Mouse (Mus musculus): Measurements from ENCODE around the gene Filip1l. TPM values are rescaled to one million over a fixed set of nuclear protein-coding genes. Genes with fewer than 3 reads are reported as not detected.
"Not testable (repeated sequence)": the region's sequence is repeated elsewhere in the genome, so short reads cannot be mapped to it uniquely, and the experiment has no call there.

Gene Filip1l
- polyA plus RNA-seq, 1 experiment from 2014 or later = 116 TPM

GRCm38 (mm10) chr16:57375248-57375837, 22.4 kb downstream of the Filip1l start:
- ChIA-PET POLR2A (interaction anchor here (0.6 kb wide), 1 partner anchor 314 kb away, joined by 4 read pairs; no protein-coding TSS in a partner anchor), CTCF (no interaction called here)
- DNase-seq (ENCODE audit: low read depth, low spot score) (no peak), ATAC-seq (no peak)
- in situ Hi-C loops (cut with MboI; ENCODE audit: low pct_unique_long_range_greater_than_20kb) = no loop called here
- no peak for TF ChIP-seq CTCF (IDR thresholded peaks at IDR 0.05)
- H3K27me3 ChIP-seq = no peaks in the 10 kb centered on the region

DNA sequence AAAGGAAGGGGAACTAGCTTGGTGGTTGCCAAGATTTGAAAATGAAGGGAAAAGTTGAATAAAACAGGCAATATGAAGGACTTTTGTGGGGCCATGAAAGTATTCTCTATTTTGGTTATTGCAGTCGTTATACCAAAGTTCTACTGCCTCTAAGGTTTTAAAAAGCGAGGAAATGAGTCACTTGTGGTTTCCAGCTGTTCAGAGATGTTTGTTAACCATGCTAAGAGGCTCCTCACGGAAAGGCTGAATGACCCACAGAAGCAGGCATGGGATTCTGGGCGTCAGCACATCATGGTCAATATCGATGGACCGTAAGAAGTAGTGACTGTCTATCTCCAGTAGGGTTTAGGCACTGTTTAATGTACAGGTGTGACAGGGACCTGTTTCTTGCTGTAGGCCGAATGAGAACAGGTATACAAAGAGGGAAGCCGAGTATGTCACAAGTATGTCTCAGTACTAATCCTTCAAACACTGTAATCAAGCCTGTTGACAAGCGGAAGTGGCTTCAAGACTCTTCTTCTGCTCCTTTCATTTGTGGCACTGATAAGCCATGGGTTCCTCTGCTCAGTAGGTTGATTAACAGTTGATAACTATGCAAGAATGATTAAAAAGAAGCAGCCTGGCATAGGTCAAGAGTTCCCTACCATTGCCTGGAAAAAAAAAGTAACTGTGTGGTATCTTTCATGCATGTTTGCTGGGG, 25.9 kb downstream of the Filip1l start:
- no peak for DNase-seq (ENCODE audit: low read depth, low spot score)

GRCm38 (mm10) chr16:57383266-57383971, 30.5 kb downstream of the Filip1l start:
- CTCF ChIA-PET = interaction anchor here (1.1 to 1.9 kb wide), 5 partner anchors 10 to 139 kb away, joined by 3 to 7 read pairs (median 3); no protein-coding TSS in a partner anchor

More for the DNA sequence above, 25.9 kb downstream of the Filip1l start:
- no peaks in the 10 kb centered on the region for H3K27me3 ChIP-seq
- in situ Hi-C loops (cut with MboI; ENCODE audit: low pct_unique_long_range_greater_than_20kb) = no loop called here
- ChIA-PET CTCF (no interaction called here), POLR2A (no interaction called here)
- ATAC-seq = no peak
- TF ChIP-seq CTCF (IDR thresholded peaks at IDR 0.05) = no peak

GRCm38 (mm10) chr16:57384274-57384673, 31.4 kb downstream of the Filip1l start:
- no peak for TF ChIP-seq CTCF (IDR thresholded peaks at IDR 0.05)
- ATAC-seq = no peak
- CTCF ChIA-PET = interaction anchor here (1.1 to 1.9 kb wide), 4 partner anchors 9 to 20 kb away, joined by 3 to 7 read pairs (median 3); no protein-coding TSS in a partner anchor
- no peaks in the 10 kb centered on the region for H3K27me3 ChIP-seq
- in situ Hi-C loops (cut with MboI; ENCODE audit: low pct_unique_long_range_greater_than_20kb) = no loop called here
- POLR2A ChIA-PET = no interaction called here
- no peak for DNase-seq (ENCODE audit: low read depth, low spot score)

More at GRCm38 (mm10) chr16:57383266-57383971, 30.5 kb downstream of the Filip1l start:
- POLR2A ChIA-PET = interaction anchor here (0.5 kb wide), 1 partner anchor 81 kb away, joined by 4 read pairs; no protein-coding TSS in a partner anchor
- no peak for DNase-seq (ENCODE audit: low read depth, low spot score)
- no peak for ATAC-seq
- in situ Hi-C loops (cut with MboI; ENCODE audit: low pct_unique_long_range_greater_than_20kb) = no loop called here
- no peak for TF ChIP-seq CTCF (IDR thresholded peaks at IDR 0.05)
- H3K27me3 ChIP-seq = no peaks in the 10 kb centered on the region

DNA sequence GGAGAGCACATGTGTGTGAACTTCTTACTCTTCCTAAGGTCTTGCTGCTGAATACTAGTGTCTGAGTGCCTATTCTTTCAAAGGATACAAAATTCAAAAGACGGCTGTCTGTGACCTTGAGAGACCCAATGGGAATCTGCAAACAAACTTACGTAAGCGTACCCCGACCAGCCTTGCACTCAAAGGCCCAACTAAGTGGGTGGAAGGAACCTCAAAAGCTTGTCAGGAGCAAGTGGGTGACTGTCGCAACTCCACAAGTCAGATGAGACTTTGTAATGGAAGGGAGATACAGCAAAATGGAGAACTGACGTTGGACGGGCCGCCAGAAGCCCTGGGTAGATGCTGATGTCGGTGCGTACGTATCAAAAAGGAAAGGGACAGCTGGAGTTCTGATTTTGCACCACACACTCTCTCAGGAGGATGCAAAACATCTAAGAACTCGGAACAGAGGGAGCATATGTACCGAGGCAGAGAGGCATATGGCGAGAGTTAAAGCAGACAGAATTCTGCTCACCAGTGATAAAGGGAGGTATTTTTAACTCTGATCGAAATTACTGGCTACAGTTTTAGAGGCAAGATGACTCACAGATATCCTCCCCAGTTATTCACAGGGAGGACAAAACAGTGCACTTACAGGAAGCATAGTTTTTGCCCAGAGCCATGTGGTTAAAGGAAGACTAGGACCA, 36.8 kb downstream of the Filip1l start:
- CTCF ChIA-PET = interaction anchor here (0.6 to 1.8 kb wide), 2 partner anchors 10 to 51 kb away, joined by 3 to 4 read pairs; no protein-coding TSS in a partner anchor
- in situ Hi-C loops (cut with MboI; ENCODE audit: low pct_unique_long_range_greater_than_20kb) = no loop called here

DNA sequence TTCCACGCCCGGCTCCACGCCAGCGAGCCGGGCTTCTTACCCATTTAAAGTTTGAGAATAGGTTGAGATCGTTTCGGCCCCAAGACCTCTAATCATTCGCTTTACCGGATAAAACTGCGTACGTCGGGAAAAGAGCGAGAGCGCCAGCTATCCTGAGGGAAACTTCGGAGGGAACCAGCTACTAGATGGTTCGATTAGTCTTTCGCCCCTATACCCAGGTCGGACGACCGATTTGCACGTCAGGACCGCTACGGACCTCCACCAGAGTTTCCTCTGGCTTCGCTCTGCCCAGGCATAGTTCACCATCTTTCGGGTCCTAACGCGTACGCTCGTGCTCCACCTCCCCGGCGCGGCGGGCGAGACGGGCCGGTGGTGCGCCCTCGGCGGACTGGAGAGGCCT, 38.3 kb downstream of the Filip1l start:
- CTCF ChIA-PET; DNase-seq (ENCODE audit: low read depth, low spot score); in situ Hi-C loops (cut with MboI; ENCODE audit: low pct_unique_long_range_greater_than_20kb); H3K27me3 ChIP-seq; ATAC-seq; POLR2A ChIA-PET: not testable (repeated sequence)

More for the DNA sequence above, 36.8 kb downstream of the Filip1l start:
- no peak for TF ChIP-seq CTCF (IDR thresholded peaks at IDR 0.05)
- POLR2A ChIA-PET = interaction anchor here (0.7 kb wide), 1 partner anchor 87 kb away, joined by 3 read pairs; no protein-coding TSS in a partner anchor
- DNase-seq (ENCODE audit: low read depth, low spot score) (no peak), ATAC-seq (no peak)
- no peaks in the 10 kb centered on the region for H3K27me3 ChIP-seq

GRCm38 (mm10) chr16:57392461-57392860, 39.6 kb downstream of the Filip1l start:
- CTCF ChIA-PET = interaction anchor here (1.8 to 2.7 kb wide), 2 partner anchors 9 to 148 kb away, joined by 7 to 8 read pairs; no protein-coding TSS in a partner anchor
- no peak for TF ChIP-seq CTCF (IDR thresholded peaks at IDR 0.05)
- POLR2A ChIA-PET = no interaction called here
- ATAC-seq (no peak), DNase-seq (ENCODE audit: low read depth, low spot score) (no peak)
- in situ Hi-C loops (cut with MboI; ENCODE audit: low pct_unique_long_range_greater_than_20kb) = no loop called here
- H3K27me3 ChIP-seq = no peaks in the 10 kb centered on the region

- CTCF ChIA-PET = interaction anchor here (1.8 to 2.7 kb wide), 2 partner anchors 9 to 149 kb away, joined by 7 to 8 read pairs; no protein-coding TSS in a partner anchor
These were observed 40.3 kb downstream of the Filip1l start for GRCm38 (mm10) chr16:57393161-57393560.

GRCm38 (mm10) chr16:57396249-57396648, 43.4 kb downstream of the Filip1l start:
- TF ChIP-seq CTCF (IDR thresholded peaks at IDR 0.05) = no peak
- ATAC-seq (no peak), DNase-seq (ENCODE audit: low read depth, low spot score) (no peak)
- POLR2A ChIA-PET = no interaction called here
- CTCF ChIA-PET = interaction anchor here (1.1 to 8.2 kb wide), 5 partner anchors 29 to 197 kb away, joined by 3 to 82 read pairs (median 6); no protein-coding TSS in a partner anchor
- no peaks in the 10 kb centered on the region for H3K27me3 ChIP-seq
- in situ Hi-C loops (cut with MboI; ENCODE audit: low pct_unique_long_range_greater_than_20kb) = loop anchor here (5.0 kb wide), 3 partner anchors 64 to 149 kb away; no protein-coding TSS in a partner anchor

More at GRCm38 (mm10) chr16:57393161-57393560, 40.3 kb downstream of the Filip1l start:
- no peaks in the 10 kb centered on the region for H3K27me3 ChIP-seq
- POLR2A ChIA-PET = no interaction called here
- no peak for DNase-seq (ENCODE audit: low read depth, low spot score)
- no peak for TF ChIP-seq CTCF (IDR thresholded peaks at IDR 0.05)
- ATAC-seq = no peak
- in situ Hi-C loops (cut with MboI; ENCODE audit: low pct_unique_long_range_greater_than_20kb) = no loop called here

- DNase-seq (ENCODE audit: low read depth, low spot score) (no peak), ATAC-seq (no peak)
- CTCF ChIA-PET = interaction anchor here (0.8 to 8.2 kb wide), 10 partner anchors 10 to 196 kb away, joined by 3 to 82 read pairs (median 4); no protein-coding TSS in a partner anchor
- no peak for TF ChIP-seq CTCF (IDR thresholded peaks at IDR 0.05)
- H3K27me3 ChIP-seq = no peaks in the 10 kb centered on the region
- POLR2A ChIA-PET = interaction anchor here (0.8 kb wide), 1 partner anchor 865 kb away, joined by 3 read pairs; no protein-coding TSS in a partner anchor
- in situ Hi-C loops (cut with MboI; ENCODE audit: low pct_unique_long_range_greater_than_20kb) = loop anchor here (5.0 kb wide), 3 partner anchors 66 to 151 kb away; no protein-coding TSS in a partner anchor
These were observed 45.0 kb downstream of the Filip1l start for GRCm38 (mm10) chr16:57397845-57398244.
